Mouse (Mus musculus) MEL (cell line): Measurements from ENCODE around the gene Zfp507.

ENCODE experiments used
- CTCF ChIP-seq, 3 experiments: IDR thresholded peaks in 2 of 3; conservative IDR thresholded peaks in 1 of 3; 2 replicates each; pipeline ENCODE4 v1.5.1; 2011 to 2012; ENCODE audit warnings: low read length in 3 of 3, low read depth in 2 of 3, mild to moderate bottlenecking in 2 of 3, improper control_type of control experiment in 1 of 3, inconsistent platforms in 1 of 3, mixed read lengths in 1 of 3, moderate library complexity in 1 of 3; ENCODE audit not compliant: control insufficient read depth in 1 of 3, insufficient read depth in 1 of 3, poor library complexity in 1 of 3, severe bottlenecking in 1 of 3
- KAT2A ChIP-seq: conservative IDR thresholded peaks from 2 replicates; pipeline ENCODE4 v1.6.1; 2012; ENCODE audit warnings: low read depth, low read length, improper control_type of control experiment, inconsistent platforms

GRCm38 (mm10) chr7:35770122-35770521, 32.7 kb downstream of the Zfp507 start:
- TF ChIP-seq KAT2A, result no peak
- TF ChIP-seq CTCF (IDR thresholded peaks at IDR 0.05 in 2 of 3, conservative IDR thresholded peaks at IDR 0.05 in 1 of 3; ENCODE audit: control insufficient read depth in 1 of 3, insufficient read depth in 1 of 3, low read depth in 2 of 3, low read length in 3 of 3, poor library complexity in 1 of 3, severe bottlenecking in 1 of 3), result no peak
